Mouse (Mus musculus) Patski (cell line): ENCODE data around the gene Gm17660. TPM values are rescaled to one million over a fixed set of nuclear protein-coding genes. Genes with fewer than 3 reads are reported as not detected.
A peak's percentile ranks its signal among the peaks of the same experiment; 100 is the strongest.
"Not testable (repeated sequence)": the region's sequence is repeated elsewhere in the genome, so short reads cannot be mapped to it uniquely, and the experiment has no call there.

Experiments
- ATAC-seq: fragments of 100-300 bp; one replicate; pipeline ENCODE4 v1.8.0; 2021
- CTCF ChIA-PET: fragments of 350-600 bp; sonication (Branson Sonifier 250); formaldehyde crosslinking; loops from one replicate; lab custom pipeline; 2022; ENCODE audit warnings: inconsistent platforms; lab: Charles Lee
- POLR2A ChIA-PET: fragments of 350-600 bp; sonication (Branson Sonifier 250); formaldehyde crosslinking; loops from one replicate; lab custom pipeline; 2022; ENCODE audit warnings: antibody characterized with exemption, inconsistent platforms; lab: Charles Lee
- DNase-seq: peaks from one replicate; pipeline ENCODE4 v3.0.0-alpha.2; 2011; ENCODE audit warnings: low read depth, low spot score
- H3K27me3 ChIP-seq: fragments of 371-371 bp; one replicate; pipeline ENCODE4 v1.5.1; 2021
- CTCF ChIP-seq: fragments of 100-300 bp; IDR thresholded peaks from one replicate; pipeline ENCODE4 v1.5.1; 2021
- in situ Hi-C: fragments of 300-500 bp; cut with MboI; formaldehyde crosslinking; loops from 3 replicates; pipeline ENCODE4 v1.11.1; 2018; ENCODE audit warnings: low pct_unique_long_range_greater_than_20kb, mixed read lengths
- polyA plus RNA-seq: library from polyadenylated mRNA; unstranded; gene quantifications from one replicate; pipeline ENCODE4 v1.2.3, GENCODE M21; 2021

Gm17660 gene
- polyA plus RNA-seq, 1 experiment from 2014 or later = not detected

DNA sequence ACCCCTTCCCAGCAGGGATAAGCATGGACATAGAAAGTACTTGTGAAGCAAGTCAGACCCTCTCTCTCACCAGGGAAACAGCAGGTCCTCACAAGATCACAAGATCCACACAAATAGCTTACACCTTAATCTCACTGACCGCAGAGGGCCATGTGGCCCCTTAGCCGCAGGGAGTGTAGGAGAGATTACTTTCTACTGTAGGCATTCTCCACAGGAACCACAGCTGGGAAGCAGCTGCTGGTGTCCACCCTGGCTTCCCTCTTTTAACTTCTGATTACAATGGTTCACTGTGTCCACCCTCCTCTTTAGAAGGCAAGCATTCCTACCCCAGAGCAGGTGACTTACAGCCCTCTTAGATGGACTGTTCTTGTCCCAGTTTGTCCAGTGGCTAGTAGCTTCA is 33.7 kb downstream of the Gm17660 start:
- no peak for TF ChIP-seq CTCF

DNA sequence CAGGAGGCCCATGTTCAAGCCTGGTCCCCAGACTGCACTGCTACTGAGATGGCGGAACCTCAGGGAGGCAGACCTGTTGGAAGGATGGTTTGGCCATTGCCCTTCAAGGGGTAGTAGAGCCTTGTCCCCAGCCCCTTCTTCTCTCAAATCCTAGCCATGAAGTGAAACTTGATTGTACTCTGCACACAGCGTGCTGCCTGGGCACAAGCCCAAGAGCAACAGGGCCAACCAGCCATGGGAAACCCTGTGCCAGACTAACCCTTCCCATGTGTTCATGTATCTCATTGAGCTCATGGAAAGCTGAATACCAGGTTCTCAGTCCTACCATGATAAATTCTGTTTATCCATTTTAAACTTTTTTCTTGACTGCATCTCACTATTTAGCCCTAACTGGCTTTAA is 34.5 kb downstream of the Gm17660 start:
- ChIA-PET CTCF (interaction anchor here (0.9 to 4.0 kb wide), 6 partner anchors 10 to 131 kb away, joined by 3 to 32 read pairs (median 4); no protein-coding TSS in a partner anchor), POLR2A (interaction anchor here (1.7 kb wide), 1 partner anchor 44 kb away, joined by 5 read pairs; no protein-coding TSS in a partner anchor)
- DNase-seq (no peak), ATAC-seq (no peak)
- TF ChIP-seq CTCF = no peak
- no peaks in the 10 kb centered on the region for H3K27me3 ChIP-seq
- in situ Hi-C loops = loop anchor here (5.0 to 10.0 kb wide), 2 partner anchors 36 to 412 kb away; partner anchors contain the start of gene Pkd2

More for the DNA sequence above, 33.7 kb downstream of the Gm17660 start:
- ATAC-seq (no peak), DNase-seq (no peak)
- in situ Hi-C loops = loop anchor here (5.0 to 10.0 kb wide), 2 partner anchors 36 to 411 kb away; partner anchors contain the start of gene Pkd2
- POLR2A ChIA-PET = interaction anchor here (1.7 kb wide), 1 partner anchor 45 kb away, joined by 5 read pairs; no protein-coding TSS in a partner anchor
- H3K27me3 ChIP-seq = no peaks in the 10 kb centered on the region
- CTCF ChIA-PET = interaction anchor here (1.1 to 4.0 kb wide), 5 partner anchors 11 to 49 kb away, joined by 3 to 32 read pairs (median 6); no protein-coding TSS in a partner anchor

GRCm38 (mm10) chr5:104039154-104039932 is 38.1 kb downstream of the Gm17660 start:
- DNase-seq = no peak
- peak; percentile 77 for ATAC-seq
- peak; percentile 84 for TF ChIP-seq CTCF
- CTCF ChIA-PET = interaction anchor here (0.7 to 4.4 kb wide), 13 partner anchors 9 to 46 kb away, joined by 3 to 77 read pairs (median 4); partner anchors contain the start of gene Hsd17b11
- no peaks in the 10 kb centered on the region for H3K27me3 ChIP-seq
- in situ Hi-C loops = no loop called here
- POLR2A ChIA-PET = no interaction called here

- DNase-seq = no peak
- POLR2A ChIA-PET = no interaction called here
- H3K27me3 ChIP-seq = no peaks in the 10 kb centered on the region
- CTCF ChIA-PET = interaction anchor here (4.4 kb wide), 1 partner anchor 36 kb away, joined by 77 read pairs; no protein-coding TSS in a partner anchor
- no peak for TF ChIP-seq CTCF
- in situ Hi-C loops = no loop called here
- ATAC-seq = no peak
Measured at GRCm38 (mm10) chr5:104036686-104037085, 40.7 kb downstream of the Gm17660 start.

DNA sequence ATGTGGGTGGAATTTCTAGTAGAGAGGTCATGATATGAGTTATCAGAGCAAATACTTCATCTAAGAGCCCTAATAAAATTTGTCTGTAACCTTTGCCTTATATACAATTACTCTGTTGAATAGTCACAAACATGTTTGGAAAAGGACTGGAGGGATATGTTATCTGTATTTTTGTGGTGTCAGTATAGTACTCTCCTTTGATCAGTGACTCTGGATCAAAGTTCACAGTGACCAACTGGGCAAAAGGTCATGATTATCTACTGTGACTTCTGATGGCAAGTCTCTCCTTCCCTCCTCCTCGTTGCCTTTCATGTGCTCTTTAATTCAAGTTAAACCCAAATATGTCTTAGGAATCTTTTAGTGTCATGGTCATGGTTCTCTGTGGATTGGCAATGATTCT is 41.6 kb downstream of the Gm17660 start:
- ChIA-PET CTCF (interaction anchor here (1.0 kb wide), 1 partner anchor 36 kb away, joined by 3 read pairs; no protein-coding TSS in a partner anchor), POLR2A (no interaction called here)
- no peak for TF ChIP-seq CTCF
- in situ Hi-C loops = no loop called here
- DNase-seq (no peak), ATAC-seq (no peak)
- H3K27me3 ChIP-seq = no peaks in the 10 kb centered on the region

GRCm38 (mm10) chr5:104035066-104035465 is 42.3 kb downstream of the Gm17660 start:
- no peak for DNase-seq
- in situ Hi-C loops = no loop called here
- CTCF ChIA-PET = interaction anchor here (1.0 kb wide), 1 partner anchor 35 kb away, joined by 3 read pairs; no protein-coding TSS in a partner anchor

DNA sequence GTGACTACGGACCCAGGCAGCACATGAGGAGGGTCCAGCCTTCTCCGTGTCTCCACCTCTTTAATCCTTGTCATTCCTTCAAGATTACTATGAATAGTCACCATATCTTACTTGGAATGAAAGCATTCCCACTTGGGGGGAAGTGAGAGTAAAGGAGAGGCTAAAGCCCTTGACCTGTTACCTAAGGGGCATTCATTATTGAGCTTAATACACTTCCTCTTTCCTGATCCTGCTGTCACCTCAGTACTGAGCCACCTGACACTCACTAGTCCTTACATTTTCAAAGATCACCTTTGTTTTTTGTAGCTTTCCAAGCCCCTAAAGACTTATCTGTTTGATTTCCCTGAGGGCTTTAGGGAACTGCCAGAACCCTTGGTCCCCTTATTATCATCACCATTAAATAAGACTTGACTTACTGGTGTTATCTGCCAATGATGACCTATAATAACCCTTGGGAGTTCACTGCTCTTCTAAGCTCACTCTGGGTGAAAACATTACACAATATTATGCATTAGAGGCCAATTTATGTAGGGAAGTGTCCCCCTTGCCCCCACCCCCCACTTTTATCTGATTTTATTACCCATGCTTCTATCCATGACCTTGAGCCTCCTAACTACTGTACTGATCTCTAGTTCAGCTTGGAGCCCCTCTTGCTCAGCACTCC is 44.8 kb downstream of the Gm17660 start:
- no peak for ATAC-seq
- ChIA-PET POLR2A (no interaction called here), CTCF (interaction anchor here (0.7 to 1.3 kb wide), 4 partner anchors 10 to 214 kb away, joined by 3 read pairs; no protein-coding TSS in a partner anchor)
- in situ Hi-C loops = no loop called here
- DNase-seq = no peak
- TF ChIP-seq CTCF = no peak
- peaks cover 16% of the 10 kb centered on the region for H3K27me3 ChIP-seq

More at GRCm38 (mm10) chr5:104035066-104035465, 42.3 kb downstream of the Gm17660 start:
- peaks cover 1% of the 10 kb centered on the region for H3K27me3 ChIP-seq
- POLR2A ChIA-PET = no interaction called here
- no peak for TF ChIP-seq CTCF
- no peak for ATAC-seq

GRCm38 (mm10) chr5:104025245-104025854 is 52.1 kb downstream of the Gm17660 start:
- ATAC-seq = no peak
- POLR2A ChIA-PET = no interaction called here

DNA sequence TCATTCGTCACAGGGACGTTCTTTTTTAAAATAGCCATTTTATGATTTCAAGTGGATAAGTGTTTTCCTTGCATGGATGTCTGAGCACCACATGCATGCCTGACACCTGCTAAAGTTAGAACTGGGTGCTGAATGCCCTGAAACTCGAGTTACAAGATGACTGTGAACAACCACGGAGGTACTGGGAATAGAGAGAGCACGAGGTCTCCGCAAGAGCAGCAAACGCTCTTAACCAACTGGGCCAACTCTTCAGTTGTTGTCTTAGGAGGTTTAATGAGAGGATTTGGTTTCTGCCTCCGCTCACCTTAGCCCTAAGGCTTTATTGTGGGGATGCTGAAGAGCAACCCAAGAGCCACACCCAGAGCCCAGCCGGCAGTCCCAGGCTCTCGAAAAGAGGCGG is 52.6 kb downstream of the Gm17660 start:
- CTCF ChIA-PET = no interaction called here
- peaks cover 24% of the 10 kb centered on the region for H3K27me3 ChIP-seq
- DNase-seq = no peak
- ATAC-seq = no peak
- in situ Hi-C loops = no loop called here
- TF ChIP-seq CTCF = no peak
- POLR2A ChIA-PET = no interaction called here

More at GRCm38 (mm10) chr5:104025245-104025854, 52.1 kb downstream of the Gm17660 start:
- peaks cover 28% of the 10 kb centered on the region for H3K27me3 ChIP-seq
- no peak for DNase-seq
- no peak for TF ChIP-seq CTCF
- in situ Hi-C loops = no loop called here
- CTCF ChIA-PET = no interaction called here

DNA sequence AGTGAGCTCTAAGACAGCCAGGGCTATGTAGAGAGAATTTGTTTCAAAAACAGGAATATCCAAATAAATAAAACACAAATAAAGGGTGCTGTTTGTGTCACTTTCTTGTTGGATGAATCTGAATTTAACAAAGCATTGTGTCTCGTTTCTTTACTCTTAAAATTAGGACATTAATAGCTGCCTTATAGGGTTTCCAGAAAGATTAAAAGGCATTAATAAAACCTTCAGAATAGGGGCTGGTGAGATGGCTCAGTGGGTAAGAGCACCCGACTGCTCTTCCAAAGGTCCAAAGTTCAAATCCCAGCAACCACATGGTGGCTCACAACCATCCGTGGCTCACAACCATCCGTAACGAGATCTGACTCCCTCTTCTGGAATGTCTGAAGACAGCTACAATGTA is 53.2 kb downstream of the Gm17660 start:
- DNase-seq, in situ Hi-C loops, ATAC-seq, POLR2A ChIA-PET: not testable (repeated sequence)
- H3K27me3 ChIP-seq = peaks cover 19% of the 10 kb centered on the region
- CTCF ChIA-PET = interaction anchor here (0.7 to 1.1 kb wide), 2 partner anchors 13 to 24 kb away, joined by 3 read pairs; no protein-coding TSS in a partner anchor
